Mouse (Mus musculus): ENCODE measurements around the gene Gm10073. TPM values are rescaled to one million over a fixed set of nuclear protein-coding genes. Genes with fewer than 3 reads are reported as not detected.
"Not testable (repeated sequence)": the region's sequence is repeated elsewhere in the genome, so short reads cannot be mapped to it uniquely, and the experiment has no call there.

Gm10073 gene
- total and polyA plus RNA-seq, 3 experiments = 31.2 to 123 (median 109) TPM

- TF ChIP-seq CTCF (IDR thresholded peaks at IDR 0.05) (no peak), EP300 (IDR thresholded peaks at IDR 0.05; ENCODE audit: insufficient read depth, low read depth, low read length) (no peak), POLR2A (IDR thresholded peaks at IDR 0.05; ENCODE audit: insufficient read depth, low read depth, low read length) (no peak)
- intact Hi-C loops (cut with DNase I) = no loop called here
- no peak overlapping the region for H3K27ac ChIP-seq
- WGBS = 3% methylated on average over 19 of the region's 19 CpGs
- H3K4me1 ChIP-seq (ENCODE audit: control insufficient read depth, insufficient read depth, low read length) = no peaks in the 10 kb centered on the region
- DNase-seq = no peak
- H3K36me3 ChIP-seq (ENCODE audit: control insufficient read depth, insufficient read depth, low read length) = no peaks in the 10 kb centered on the region
- no peak overlapping the region for H3K9ac ChIP-seq (ENCODE audit: low read depth, low read length)
- peaks cover 18% of the 10 kb centered on the region for H3K27me3 ChIP-seq (ENCODE audit: control insufficient read depth, insufficient read depth, low read length)
- no peak overlapping the region for H3K4me3 ChIP-seq
- H3K79me2 ChIP-seq (replicated peaks; ENCODE audit: control insufficient read depth, insufficient read depth, low read length) = no peaks in the 10 kb centered on the region
Observed at GRCm38 (mm10) chr8:106603933-106604332, 30.7 kb upstream of the Gm10073 start.

GRCm38 (mm10) chr8:106603131-106603819, 30.0 kb upstream of the Gm10073 start, which contains the start of gene Cdh1:
Gene Cdh1, plus strand, starts transcription at chr8:106603351.
- peak; percentile 21 to 33 for DNase-seq
- Histone ChIP-seq H3K27ac (no peak within 1 kb of the TSS), H3K36me3 (ENCODE audit: control insufficient read depth, insufficient read depth, low read length) (no peaks in the 10 kb centered on the region), H3K79me2 (replicated peaks; ENCODE audit: control insufficient read depth, insufficient read depth, low read length) (no peaks in the 10 kb centered on the region), H3K4me1 (ENCODE audit: control insufficient read depth, insufficient read depth, low read length) (no peaks in the 10 kb centered on the region), H3K4me3 (peak within 1 kb of the TSS; percentile 36; the same call in 1 of the 2 replicates), H3K9ac (ENCODE audit: low read depth, low read length) (no peak within 1 kb of the TSS), H3K27me3 (ENCODE audit: control insufficient read depth, insufficient read depth, low read length) (peaks cover 18% of the 10 kb centered on the region)
- intact Hi-C loops (cut with DNase I) = no loop called here
- 1% methylated on average over 53 of the region's 53 CpGs for WGBS
- no peak for TF ChIP-seq POLR2A (IDR thresholded peaks at IDR 0.05; ENCODE audit: insufficient read depth, low read depth, low read length)
- TF ChIP-seq CTCF (IDR thresholded peaks at IDR 0.05) = no peak
- TF ChIP-seq EP300 (IDR thresholded peaks at IDR 0.05; ENCODE audit: insufficient read depth, low read depth, low read length) = no peak

GRCm38 (mm10) chr8:106599265-106599979, 26.2 kb upstream of the Gm10073 start:
- DNase-seq = no peak
- Histone ChIP-seq H3K27ac (no peak overlapping the region), H3K27me3 (ENCODE audit: control insufficient read depth, insufficient read depth, low read length) (peaks cover 13% of the 10 kb centered on the region), H3K79me2 (replicated peaks; ENCODE audit: control insufficient read depth, insufficient read depth, low read length) (no peaks in the 10 kb centered on the region), H3K4me3 (no peak overlapping the region), H3K36me3 (ENCODE audit: control insufficient read depth, insufficient read depth, low read length) (no peaks in the 10 kb centered on the region), H3K9ac (ENCODE audit: low read depth, low read length) (no peak overlapping the region), H3K4me1 (ENCODE audit: control insufficient read depth, insufficient read depth, low read length) (no peaks in the 10 kb centered on the region)
- WGBS = 46% methylated on average over 7 of the region's 7 CpGs
- TF ChIP-seq CTCF (IDR thresholded peaks at IDR 0.05) = no peak
- TF ChIP-seq POLR2A (IDR thresholded peaks at IDR 0.05; ENCODE audit: insufficient read depth, low read depth, low read length) = no peak
- no peak for TF ChIP-seq EP300 (IDR thresholded peaks at IDR 0.05; ENCODE audit: insufficient read depth, low read depth, low read length)
- intact Hi-C loops (cut with DNase I) = no loop called here

- H3K27ac ChIP-seq = no peak overlapping the region
- H3K27me3 ChIP-seq (ENCODE audit: control insufficient read depth, insufficient read depth, low read length) = no peaks in the 10 kb centered on the region
- no peak overlapping the region for H3K4me3 ChIP-seq
- H3K79me2 ChIP-seq (replicated peaks; ENCODE audit: control insufficient read depth, insufficient read depth, low read length) = no peaks in the 10 kb centered on the region
- H3K36me3 ChIP-seq (ENCODE audit: control insufficient read depth, insufficient read depth, low read length) = no peaks in the 10 kb centered on the region
- TF ChIP-seq EP300 (IDR thresholded peaks at IDR 0.05; ENCODE audit: insufficient read depth, low read depth, low read length) (no peak), POLR2A (IDR thresholded peaks at IDR 0.05; ENCODE audit: insufficient read depth, low read depth, low read length) (no peak), CTCF (IDR thresholded peaks at IDR 0.05) (no peak)
- H3K9ac ChIP-seq (ENCODE audit: low read depth, low read length) = no peak overlapping the region
- intact Hi-C loops (cut with DNase I) = no loop called here
- WGBS = 93% methylated on average over 5 of the region's 5 CpGs
- H3K4me1 ChIP-seq (ENCODE audit: control insufficient read depth, insufficient read depth, low read length) = no peaks in the 10 kb centered on the region
- no peak for DNase-seq
Observed at GRCm38 (mm10) chr8:106597067-106597466, 23.8 kb upstream of the Gm10073 start.

GRCm38 (mm10) chr8:106595623-106596022, 22.4 kb upstream of the Gm10073 start:
- 85% methylated on average over 3 of the region's 3 CpGs for WGBS
- H3K36me3 ChIP-seq (ENCODE audit: control insufficient read depth, insufficient read depth, low read length); intact Hi-C loops (cut with DNase I); H3K9ac ChIP-seq (ENCODE audit: low read depth, low read length); H3K4me1 ChIP-seq (ENCODE audit: control insufficient read depth, insufficient read depth, low read length); H3K27ac ChIP-seq; H3K27me3 ChIP-seq (ENCODE audit: control insufficient read depth, insufficient read depth, low read length); DNase-seq; H3K79me2 ChIP-seq (replicated peaks; ENCODE audit: control insufficient read depth, insufficient read depth, low read length); H3K4me3 ChIP-seq: not testable (repeated sequence)

GRCm38 (mm10) chr8:106592458-106592857, 19.2 kb upstream of the Gm10073 start:
- H3K4me1 ChIP-seq (ENCODE audit: control insufficient read depth, insufficient read depth, low read length) = no peaks in the 10 kb centered on the region
- H3K27ac ChIP-seq = no peak overlapping the region
- H3K27me3 ChIP-seq (ENCODE audit: control insufficient read depth, insufficient read depth, low read length) = no peaks in the 10 kb centered on the region
- WGBS = 46% methylated on average over 3 of the region's 3 CpGs
- DNase-seq = no peak
- TF ChIP-seq POLR2A (IDR thresholded peaks at IDR 0.05; ENCODE audit: insufficient read depth, low read depth, low read length) = no peak
- no peak for TF ChIP-seq EP300 (IDR thresholded peaks at IDR 0.05; ENCODE audit: insufficient read depth, low read depth, low read length)
- no peak for TF ChIP-seq CTCF (IDR thresholded peaks at IDR 0.05)
- no peaks in the 10 kb centered on the region for H3K36me3 ChIP-seq (ENCODE audit: control insufficient read depth, insufficient read depth, low read length)
- no peaks in the 10 kb centered on the region for H3K79me2 ChIP-seq (replicated peaks; ENCODE audit: control insufficient read depth, insufficient read depth, low read length)
- intact Hi-C loops (cut with DNase I) = no loop called here
- H3K4me3 ChIP-seq = no peak overlapping the region
- H3K9ac ChIP-seq (ENCODE audit: low read depth, low read length) = no peak overlapping the region
